Mouse (Mus musculus): ENCODE measurements around the gene Gjb3. TPM values are rescaled to one million over a fixed set of nuclear protein-coding genes. Genes with fewer than 3 reads are reported as not detected.

Gene Gjb3
- total and polyA plus RNA-seq, 3 experiments, result not detected

DNA sequence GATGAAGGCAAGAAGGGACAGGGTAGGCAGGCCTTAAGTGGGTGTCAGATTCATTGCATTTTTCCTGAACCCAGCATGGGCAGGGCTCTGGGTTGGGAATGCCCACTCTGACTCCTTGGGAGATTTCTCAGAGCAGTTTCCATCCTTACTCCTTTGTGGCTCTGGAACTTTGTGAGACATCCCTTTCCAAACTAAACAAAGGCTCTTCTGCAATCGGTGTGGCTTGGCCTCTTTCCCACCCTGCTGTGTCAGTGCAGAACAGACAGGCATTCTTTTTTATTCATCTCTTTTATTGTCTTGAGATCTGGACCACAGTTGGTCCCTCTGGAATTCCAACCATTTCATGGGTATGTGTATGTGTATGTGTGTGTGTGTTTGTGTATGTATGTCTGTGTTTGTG is 21.9 kb upstream of the Gjb3 start:
- no peaks in the 10 kb centered on the region; a peak in 1 of 4 replicates for H3K27me3 ChIP-seq (ENCODE audit: control insufficient read depth in 1 of 2, insufficient read depth in 2 of 2, low read length in 2 of 2)
- no peak for DNase-seq (ENCODE audit: low read depth, low spot score)
- no peak overlapping the region for H3K27ac ChIP-seq (ENCODE audit: control insufficient read depth, low read depth, low read length)
- H3K9ac ChIP-seq (ENCODE audit: control insufficient read depth, low read depth, low read length, poor library complexity, severe bottlenecking), result no peak overlapping the region
- H3K79me2 ChIP-seq (ENCODE audit: control insufficient read depth, insufficient read depth, low read length, poor library complexity), result no peaks in the 10 kb centered on the region
- TF ChIP-seq E2F4 (IDR thresholded peaks at IDR 0.05; ENCODE audit: borderline replicate concordance, low read depth, low read length), result no peak
- no peak for TF ChIP-seq SMC3 (IDR thresholded peaks at IDR 0.05; ENCODE audit: low read depth, low read length)
- no peak for TF ChIP-seq RCOR1 (IDR thresholded peaks at IDR 0.05; ENCODE audit: low read depth, low read length)
- no peak for TF ChIP-seq NELFE (IDR thresholded peaks at IDR 0.05; ENCODE audit: low read depth, low read length)
- no peak for TF ChIP-seq MAX (IDR thresholded peaks at IDR 0.05; ENCODE audit: low read length)
- no peak for TF ChIP-seq ZNF384 (IDR thresholded peaks at IDR 0.05; ENCODE audit: low read depth, low read length)
- TF ChIP-seq ELF1 (IDR thresholded peaks at IDR 0.05; ENCODE audit: low read depth, low read length), result no peak
- TF ChIP-seq MYB (IDR thresholded peaks at IDR 0.05; ENCODE audit: low read depth, low read length), result no peak
- TF ChIP-seq ZKSCAN1 (IDR thresholded peaks at IDR 0.05; ENCODE audit: low read depth, low read length), result no peak
- no peak for TF ChIP-seq JUND (IDR thresholded peaks at IDR 0.05; ENCODE audit: low read depth, low read length)
- TF ChIP-seq USF1 (IDR thresholded peaks at IDR 0.05; ENCODE audit: low read depth, low read length), result no peak
- TF ChIP-seq TBP (IDR thresholded peaks at IDR 0.05; ENCODE audit: low read depth, low read length), result no peak
- H3K4me1 ChIP-seq (ENCODE audit: control insufficient read depth in 1 of 2, insufficient read depth in 2 of 2, low read length in 2 of 2), result no peaks in the 10 kb centered on the region
- H3K9me3 ChIP-seq (replicated peaks; ENCODE audit: insufficient read depth, low read length), result no peaks in the 10 kb centered on the region
- H3K4me3 ChIP-seq (ENCODE audit: control insufficient read depth in 1 of 2, insufficient read depth in 1 of 2, low read depth in 2 of 2, low read length in 2 of 2), result no peak overlapping the region
- no peaks in the 10 kb centered on the region for H3K36me3 ChIP-seq (ENCODE audit: control insufficient read depth in 1 of 2, insufficient read depth in 2 of 2, low read length in 2 of 2)

DNA sequence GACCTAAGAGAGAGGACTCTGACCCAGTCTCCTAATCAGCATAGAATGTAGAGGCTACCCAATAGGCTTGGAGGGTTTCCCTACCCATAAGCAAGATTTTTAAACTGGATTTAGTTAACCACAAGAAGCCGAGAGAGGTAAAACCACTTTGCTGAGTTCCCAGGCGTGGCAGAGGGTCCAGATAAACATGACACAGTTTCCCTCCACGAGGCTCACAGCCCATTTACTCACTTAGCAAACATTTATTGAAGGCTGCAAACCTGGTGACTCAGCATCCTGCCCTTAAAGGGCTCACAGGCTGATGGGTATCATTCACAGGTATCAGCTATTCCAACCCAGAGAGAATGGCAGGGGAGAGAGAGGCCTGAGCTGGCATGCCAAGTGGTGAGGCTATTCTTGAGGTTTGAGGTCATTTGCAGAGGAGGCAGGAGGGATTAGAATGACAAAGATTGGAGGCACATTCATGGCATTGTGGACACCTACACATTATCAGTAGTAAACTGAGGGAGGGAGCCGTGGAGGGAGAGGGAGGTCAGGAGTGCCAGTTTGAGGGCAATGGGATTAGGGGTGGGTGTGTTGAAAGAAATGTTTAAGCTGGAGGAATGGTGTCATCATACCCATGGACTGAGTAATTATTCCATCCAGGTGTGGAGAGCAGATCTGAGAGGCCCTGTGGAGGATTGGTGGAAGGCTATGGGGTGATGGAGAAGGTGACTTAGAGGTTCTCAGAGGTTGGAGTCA is 19.1 kb upstream of the Gjb3 start:
- Histone ChIP-seq H3K9ac (ENCODE audit: control insufficient read depth, low read depth, low read length, poor library complexity, severe bottlenecking) (no peak overlapping the region), H3K36me3 (ENCODE audit: control insufficient read depth in 1 of 2, insufficient read depth in 2 of 2, low read length in 2 of 2) (no peaks in the 10 kb centered on the region), H3K27me3 (ENCODE audit: control insufficient read depth in 1 of 2, insufficient read depth in 2 of 2, low read length in 2 of 2) (no peaks in the 10 kb centered on the region; a peak in 1 of 4 replicates), H3K4me3 (ENCODE audit: control insufficient read depth in 1 of 2, insufficient read depth in 1 of 2, low read depth in 2 of 2, low read length in 2 of 2) (no peak overlapping the region), H3K79me2 (ENCODE audit: control insufficient read depth, insufficient read depth, low read length, poor library complexity) (no peaks in the 10 kb centered on the region), H3K9me3 (replicated peaks; ENCODE audit: insufficient read depth, low read length) (no peaks in the 10 kb centered on the region), H3K4me1 (ENCODE audit: control insufficient read depth in 1 of 2, insufficient read depth in 2 of 2, low read length in 2 of 2) (no peaks in the 10 kb centered on the region), H3K27ac (ENCODE audit: control insufficient read depth, low read depth, low read length) (no peak overlapping the region)
- no peak for DNase-seq (ENCODE audit: low read depth, low spot score)
- TF ChIP-seq SMC3 (IDR thresholded peaks at IDR 0.05; ENCODE audit: low read depth, low read length), result no peak
- TF ChIP-seq MAFK (IDR thresholded peaks at IDR 0.05; ENCODE audit: borderline replicate concordance, low read depth, low read length), result no peak
- TF ChIP-seq ZNF384 (IDR thresholded peaks at IDR 0.05; ENCODE audit: low read depth, low read length), result no peak
- TF ChIP-seq MYC (IDR thresholded peaks at IDR 0.05; ENCODE audit: low read depth, low read length), result no peak
- no peak for TF ChIP-seq KAT2A (conservative IDR thresholded peaks at IDR 0.05; ENCODE audit: low read depth, low read length)
- TF ChIP-seq SIN3A (IDR thresholded peaks at IDR 0.05; ENCODE audit: low read length), result no peak
- TF ChIP-seq UBTF (IDR thresholded peaks at IDR 0.05; ENCODE audit: borderline replicate concordance, insufficient read depth, low read depth, low read length), result no peak
- TF ChIP-seq RCOR1 (IDR thresholded peaks at IDR 0.05; ENCODE audit: low read depth, low read length), result no peak
- no peak for TF ChIP-seq TBP (IDR thresholded peaks at IDR 0.05; ENCODE audit: low read depth, low read length)
- no peak for TF ChIP-seq NELFE (IDR thresholded peaks at IDR 0.05; ENCODE audit: low read depth, low read length)
- no peak for TF ChIP-seq MYB (IDR thresholded peaks at IDR 0.05; ENCODE audit: low read depth, low read length)
